Mouse (Mus musculus) hindbrain, postnatal 0 days (tissue): ENCODE data around the gene Ank. TPM values are rescaled to one million over a fixed set of nuclear protein-coding genes. Genes with fewer than 3 reads are reported as not detected.

Experiments used
- ATAC-seq: fragments of 200-750 bp; cut with Nextera tagmentation; 2 replicates; pipeline ENCODE4 v1.8.0; 2017; ENCODE audit warnings: mild to moderate bottlenecking, moderate TSS enrichment, moderate library complexity
- DNase-seq: peaks from one replicate; pipeline ENCODE4 v3.0.0-alpha.2; 2015; ENCODE audit warnings: low spot score
- H3K27ac ChIP-seq: fragments of 300-500 bp; sonication (generic); 2 replicates; pipeline ENCODE4 v1.5.1; 2014; ENCODE audit warnings: mild to moderate bottlenecking
- H3K27me3 ChIP-seq: fragments of 300-500 bp; sonication (generic); 2 replicates; pipeline ENCODE4 v1.6.1; 2014; ENCODE audit warnings: low read length, mixed read lengths; ENCODE audit not compliant: insufficient read depth
- H3K36me3 ChIP-seq: fragments of 300-500 bp; sonication (generic); 2 replicates; pipeline ENCODE4 v1.6.1; 2014; ENCODE audit warnings: low read length, mixed read lengths; ENCODE audit not compliant: insufficient read depth
- H3K4me1 ChIP-seq: fragments of 300-500 bp; sonication (generic); 2 replicates; pipeline ENCODE4 v1.6.1; 2014; ENCODE audit warnings: antibody characterized with exemption, low read length, mixed read lengths; ENCODE audit not compliant: insufficient read depth
- H3K4me2 ChIP-seq: fragments of 300-500 bp; sonication (generic); 2 replicates; pipeline ENCODE4 v1.6.1; 2014; ENCODE audit warnings: low read depth, mild to moderate bottlenecking, low read length, moderate library complexity, mixed read lengths
- H3K4me3 ChIP-seq: fragments of 300-500 bp; sonication (generic); 2 replicates; pipeline ENCODE4 v1.5.1; 2014; ENCODE audit warnings: low read length
- H3K9ac ChIP-seq: fragments of 300-500 bp; sonication (generic); replicated peaks from 2 replicates; pipeline ENCODE4 v1.6.1; 2014; ENCODE audit warnings: mild to moderate bottlenecking, low read length, moderate library complexity, mixed read lengths
- H3K9me3 ChIP-seq: fragments of 300-500 bp; sonication (generic); 2 replicates; pipeline ENCODE4 v1.6.1; 2016; ENCODE audit warnings: low read length, mixed read lengths
- CTCF ChIP-seq: IDR thresholded peaks from 2 replicates; pipeline ENCODE4 v1.5.1; 2016; ENCODE audit warnings: antibody characterized with exemption, control low read depth, low read depth
- WGBS: fragments of 180-500 bp; shearing (Covaris S2); extraction: QIAGEN DNeasy Blood & Tissue Kit; methylation state at CpG from one replicate; pipeline ENCODE4 v1.1.7; 2014; 5-methylcytosine and 5-hydroxymethylcytosine counted together
- polyA plus RNA-seq: library from polyadenylated mRNA; unstranded; fragments of >200 nt; fragmentation: Nextera tagmentation; extraction: Ambion mirVana; gene quantifications from 2 replicates; pipeline ENCODE4 v1.2.1, GENCODE M21; 2015
- total RNA-seq: library from RNA; depleted of rRNA; stranded (reverse); fragments of >200 nt; gene quantifications from 2 replicates; pipeline ENCODE4 v1.2.3, GENCODE M21; 2014; rRNA removed

Ank gene
- total RNA-seq: 28.8 and 31.1 TPM in 2 replicates
- 18.1 and 19.6 TPM in 2 replicates for polyA plus RNA-seq

GRCm38 (mm10) chr15:27466131-27467080 is at the start of gene Ank:
TSS of gene Ank (plus strand) at chr15:27466677.
- no peaks in the 10 kb centered on the region for H3K36me3 ChIP-seq
- TF ChIP-seq CTCF: no peak
- ATAC-seq: peak; percentile 93
- 1% methylated on average over 85 of the region's 120 CpGs for WGBS
- H3K4me1 ChIP-seq: peaks cover 20% of the 10 kb centered on the region
- H3K27me3 ChIP-seq: no peaks in the 10 kb centered on the region
- H3K4me3 ChIP-seq: peak within 1 kb of the TSS; percentile 89
- H3K4me2 ChIP-seq: peak within 1 kb of the TSS; percentile 79
- peak within 1 kb of the TSS; percentile 96 for H3K27ac ChIP-seq
- DNase-seq: peak; percentile 93
- no peaks in the 10 kb centered on the region for H3K9me3 ChIP-seq
- H3K9ac ChIP-seq: peak within 1 kb of the TSS; percentile 91

GRCm38 (mm10) chr15:27418566-27419331 is 47.7 kb upstream of the Ank start:
- TF ChIP-seq CTCF: no peak
- Histone ChIP-seq H3K9me3 (no peaks in the 10 kb centered on the region), H3K4me3 (no peak overlapping the region), H3K27me3 (no peaks in the 10 kb centered on the region), H3K4me1 (no peaks in the 10 kb centered on the region), H3K4me2 (no peak overlapping the region), H3K27ac (no peak overlapping the region), H3K36me3 (no peaks in the 10 kb centered on the region), H3K9ac (no peak overlapping the region)
- no peak for DNase-seq
- 91% methylated on average over 3 of the region's 3 CpGs for WGBS
- no peak for ATAC-seq

GRCm38 (mm10) chr15:27421531-27421930 is 44.9 kb upstream of the Ank start:
- DNase-seq (no peak), ATAC-seq (no peak)
- no peaks in the 10 kb centered on the region for H3K4me1 ChIP-seq
- H3K4me2 ChIP-seq: no peak overlapping the region
- no peaks in the 10 kb centered on the region for H3K9me3 ChIP-seq
- no peaks in the 10 kb centered on the region for H3K36me3 ChIP-seq
- 88% methylated on average over 6 of the region's 6 CpGs for WGBS
- no peak overlapping the region for H3K4me3 ChIP-seq
- no peak overlapping the region for H3K27ac ChIP-seq
- H3K27me3 ChIP-seq: no peaks in the 10 kb centered on the region
- no peak for TF ChIP-seq CTCF
- no peak overlapping the region for H3K9ac ChIP-seq

- no peaks in the 10 kb centered on the region for H3K9me3 ChIP-seq
- H3K9ac ChIP-seq: no peak overlapping the region
- no peak overlapping the region for H3K27ac ChIP-seq
- no peak overlapping the region for H3K4me2 ChIP-seq
- H3K4me1 ChIP-seq: no peaks in the 10 kb centered on the region
- TF ChIP-seq CTCF: no peak
- H3K27me3 ChIP-seq: no peaks in the 10 kb centered on the region
- H3K36me3 ChIP-seq: no peaks in the 10 kb centered on the region
- no peak for DNase-seq
- no peak overlapping the region for H3K4me3 ChIP-seq
- 91% methylated on average over 3 of the region's 3 CpGs for WGBS
- no peak for ATAC-seq
These were observed 38.9 kb upstream of the Ank start for GRCm38 (mm10) chr15:27427581-27427980.

- no peak overlapping the region for H3K4me3 ChIP-seq
- H3K4me2 ChIP-seq: no peak overlapping the region
- H3K27me3 ChIP-seq: no peaks in the 10 kb centered on the region
- TF ChIP-seq CTCF: no peak
- no peak overlapping the region for H3K27ac ChIP-seq
- H3K4me1 ChIP-seq: no peaks in the 10 kb centered on the region
- no peaks in the 10 kb centered on the region for H3K9me3 ChIP-seq
- no peak for ATAC-seq
- no peak for DNase-seq
- no peaks in the 10 kb centered on the region for H3K36me3 ChIP-seq
- WGBS: 96% methylated on average over 1 of the region's 1 CpGs
- no peak overlapping the region for H3K9ac ChIP-seq
These were observed 36.2 kb upstream of the Ank start for GRCm38 (mm10) chr15:27430241-27430640.

- 83% methylated on average over 3 of the region's 4 CpGs for WGBS
- Histone ChIP-seq H3K4me2 (no peak overlapping the region), H3K27me3 (no peaks in the 10 kb centered on the region), H3K9ac (no peak overlapping the region), H3K4me1 (no peaks in the 10 kb centered on the region), H3K4me3 (no peak overlapping the region), H3K9me3 (no peaks in the 10 kb centered on the region), H3K27ac (no peak overlapping the region), H3K36me3 (no peaks in the 10 kb centered on the region)
- TF ChIP-seq CTCF: no peak
- no peak for ATAC-seq
- no peak for DNase-seq
These were observed 33.4 kb upstream of the Ank start for GRCm38 (mm10) chr15:27432851-27433615.
